Mouse (Mus musculus) limb, embryonic 14.5 days (tissue): ENCODE measurements around the gene Shc1. TPM values are rescaled to one million over a fixed set of nuclear protein-coding genes. Genes with fewer than 3 reads are reported as not detected.

Experiments used
- ATAC-seq: fragments of 200-750 bp; cut with Nextera tagmentation; 2 replicates; pipeline ENCODE4 v1.8.0; 2017; ENCODE audit warnings: low read depth, moderate number of reproducible peaks, moderate TSS enrichment; ENCODE audit not compliant: low FRiP score
- DNase-seq: peaks from one replicate; pipeline ENCODE4 v3.0.0-alpha.2; 2015; ENCODE audit warnings: low spot score
- H3K27ac ChIP-seq: fragments of 300-500 bp; sonication (generic); replicated peaks from 2 replicates; pipeline ENCODE4 v1.5.1; 2014; ENCODE audit warnings: low read depth, mild to moderate bottlenecking, low read length, moderate library complexity, mixed read lengths
- H3K27me3 ChIP-seq: fragments of 300-500 bp; sonication (generic); 2 replicates; pipeline ENCODE4 v1.6.1; 2014; ENCODE audit warnings: low read length, mixed read lengths; ENCODE audit not compliant: control insufficient read depth, insufficient read depth
- H3K36me3 ChIP-seq: fragments of 300-500 bp; sonication (generic); 2 replicates; pipeline ENCODE4 v1.6.1; 2014; ENCODE audit warnings: mild to moderate bottlenecking, low read length, moderate library complexity, mixed read lengths; ENCODE audit not compliant: control insufficient read depth, insufficient read depth
- H3K4me1 ChIP-seq: fragments of 300-500 bp; sonication (generic); 2 replicates; pipeline ENCODE4 v1.6.1; 2014; ENCODE audit warnings: antibody characterized with exemption, low read length, mixed read lengths; ENCODE audit not compliant: control insufficient read depth, insufficient read depth
- H3K4me2 ChIP-seq: fragments of 300-500 bp; sonication (generic); replicated peaks from 2 replicates; pipeline ENCODE4 v1.6.1; 2014; ENCODE audit warnings: low read depth, mild to moderate bottlenecking, low read length, moderate library complexity; ENCODE audit not compliant: severe bottlenecking
- H3K4me3 ChIP-seq: fragments of 300-500 bp; sonication (generic); replicated peaks from 2 replicates; pipeline ENCODE4 v1.5.1; 2014; ENCODE audit warnings: low read length
- H3K9ac ChIP-seq: fragments of 300-500 bp; sonication (generic); 2 replicates; pipeline ENCODE4 v1.6.1; 2014; ENCODE audit warnings: mild to moderate bottlenecking, low read depth, low read length, moderate library complexity; ENCODE audit not compliant: severe bottlenecking
- H3K9me3 ChIP-seq: fragments of 300-500 bp; sonication (generic); 2 replicates; pipeline ENCODE4 v1.6.1; 2016; ENCODE audit warnings: low read length; ENCODE audit not compliant: control insufficient read depth
- POLR2A ChIP-seq: fragments of 200-500 bp; IDR thresholded peaks from 2 replicates; pipeline ENCODE4 v1.8.0; 2012; ENCODE audit warnings: inconsistent platforms, mild to moderate bottlenecking, moderate library complexity, borderline replicate concordance; ENCODE audit not compliant: insufficient read depth, insufficient read length; ENCODE audit errors: extremely low read depth
- WGBS: fragments of 180-500 bp; shearing (Covaris S2); extraction: QIAGEN DNeasy Blood & Tissue Kit; methylation state at CpG from one replicate; pipeline ENCODE4 v1.1.7; 2014; 5-methylcytosine and 5-hydroxymethylcytosine counted together
- polyA plus RNA-seq, 2 experiments: library from polyadenylated mRNA; depleted of rRNA in 1 of 2; stranded (reverse) in 1 of 2; unstranded in 1 of 2; fragments of >200 nt; fragmentation: Nextera tagmentation in 1 of 2; extraction: Ambion mirVana in 1 of 2; gene quantifications; 2 replicates each; pipeline versions ENCODE4 v1.2.1 to v1.2.3; 2012 to 2014

Gene Shc1
- polyA plus RNA-seq, 2 experiments = 72.5 to 134 TPM

DNA sequence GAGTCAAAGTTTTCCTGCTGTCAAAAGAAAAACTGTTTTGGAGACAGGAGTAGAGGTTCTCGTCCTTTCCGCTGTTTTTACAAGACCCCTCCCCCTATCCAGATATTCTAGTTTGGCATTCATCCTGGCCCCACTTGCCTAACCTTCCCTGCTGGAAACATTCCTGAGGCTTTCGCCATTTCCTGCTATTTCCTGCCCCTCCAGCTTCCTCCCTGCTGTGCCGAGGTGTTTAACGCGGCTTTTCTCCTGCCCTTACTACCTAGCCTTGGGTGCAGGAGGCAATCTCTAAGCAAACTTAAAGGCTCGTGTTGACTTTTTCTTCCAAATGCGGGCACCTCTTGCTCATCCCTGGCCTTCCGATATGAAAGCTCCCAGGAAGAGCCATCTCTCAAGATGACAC lies 1.3 kb downstream of the Shc1 start:
- no peak for TF ChIP-seq POLR2A
- peaks cover 31% of the 10 kb centered on the region for H3K4me1 ChIP-seq
- H3K9me3 ChIP-seq = no peaks in the 10 kb centered on the region
- under 1% methylated on average over 9 of the region's 9 CpGs for WGBS
- peaks cover 37% of the 10 kb centered on the region for H3K36me3 ChIP-seq
- no peak for ATAC-seq
- H3K27me3 ChIP-seq = no peaks in the 10 kb centered on the region
- H3K9ac ChIP-seq = peak overlapping the region; percentile 51
- H3K27ac ChIP-seq = peak overlapping the region; percentile 90
- DNase-seq = peak; percentile 81
- H3K4me2 ChIP-seq = peak overlapping the region; percentile 66
- H3K4me3 ChIP-seq = peak overlapping the region; percentile 61

DNA sequence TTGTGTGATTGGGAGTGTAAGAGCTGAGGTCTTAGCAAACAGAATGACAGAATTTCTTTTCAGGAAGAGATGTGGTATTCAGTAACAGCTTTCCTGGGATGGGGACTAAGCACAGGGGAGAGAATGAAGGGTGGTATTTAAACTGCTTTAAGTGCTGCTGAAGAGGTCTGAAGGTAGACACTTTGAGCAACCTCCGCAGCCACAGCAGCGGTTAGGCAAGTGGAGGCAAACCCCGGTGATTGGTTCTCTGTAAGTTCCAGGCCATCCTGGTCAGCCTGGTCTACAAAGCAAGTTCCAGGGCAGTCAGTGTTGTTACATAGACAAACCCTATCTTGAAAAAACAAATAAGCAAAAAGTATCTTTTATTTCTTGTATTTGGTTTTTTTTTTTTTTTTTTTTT lies 1.7 kb downstream of the Shc1 start:
- ATAC-seq = no peak
- no peak for TF ChIP-seq POLR2A
- Histone ChIP-seq H3K4me2 (peak overlapping the region; percentile 66), H3K4me1 (peaks cover 31% of the 10 kb centered on the region), H3K27ac (peak overlapping the region; percentile 90), H3K4me3 (peak overlapping the region; percentile 61), H3K36me3 (peaks cover 37% of the 10 kb centered on the region), H3K27me3 (no peaks in the 10 kb centered on the region), H3K9me3 (no peaks in the 10 kb centered on the region), H3K9ac (peak overlapping the region; percentile 51)
- WGBS = 10% methylated on average over 3 of the region's 3 CpGs
- no peak for DNase-seq

DNA sequence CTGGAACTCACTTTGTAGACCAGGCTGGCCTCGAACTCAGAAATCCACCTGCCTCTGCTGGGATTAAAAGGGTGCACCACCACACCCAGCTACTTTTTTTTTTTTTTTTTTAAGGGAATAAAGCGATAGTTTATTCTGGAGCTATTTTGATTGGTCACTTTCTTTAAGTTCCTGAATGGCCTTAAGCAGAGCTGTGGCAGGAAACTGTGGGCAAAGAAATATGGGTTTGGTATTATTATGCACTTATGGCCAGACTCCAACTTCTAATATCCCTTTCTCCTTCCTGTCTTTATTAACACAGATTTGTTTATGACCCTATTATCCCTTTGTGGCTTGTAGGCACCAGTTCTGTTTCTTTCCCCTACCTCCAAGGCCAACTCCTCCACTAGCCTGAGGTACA lies 2.2 kb downstream of the Shc1 start:
- H3K9me3 ChIP-seq = no peaks in the 10 kb centered on the region
- peaks cover 31% of the 10 kb centered on the region for H3K4me1 ChIP-seq
- H3K4me2 ChIP-seq = peak overlapping the region; percentile 66
- peak overlapping the region; percentile 61 for H3K4me3 ChIP-seq
- no peak for TF ChIP-seq POLR2A
- no peaks in the 10 kb centered on the region for H3K27me3 ChIP-seq
- WGBS = 45% methylated on average over 2 of the region's 2 CpGs
- peaks cover 37% of the 10 kb centered on the region for H3K36me3 ChIP-seq
- no peak for DNase-seq
- H3K9ac ChIP-seq = peak overlapping the region; percentile 32; the same call in 1 of the 2 replicates
- no peak for ATAC-seq
- H3K27ac ChIP-seq = peak overlapping the region; percentile 80

DNA sequence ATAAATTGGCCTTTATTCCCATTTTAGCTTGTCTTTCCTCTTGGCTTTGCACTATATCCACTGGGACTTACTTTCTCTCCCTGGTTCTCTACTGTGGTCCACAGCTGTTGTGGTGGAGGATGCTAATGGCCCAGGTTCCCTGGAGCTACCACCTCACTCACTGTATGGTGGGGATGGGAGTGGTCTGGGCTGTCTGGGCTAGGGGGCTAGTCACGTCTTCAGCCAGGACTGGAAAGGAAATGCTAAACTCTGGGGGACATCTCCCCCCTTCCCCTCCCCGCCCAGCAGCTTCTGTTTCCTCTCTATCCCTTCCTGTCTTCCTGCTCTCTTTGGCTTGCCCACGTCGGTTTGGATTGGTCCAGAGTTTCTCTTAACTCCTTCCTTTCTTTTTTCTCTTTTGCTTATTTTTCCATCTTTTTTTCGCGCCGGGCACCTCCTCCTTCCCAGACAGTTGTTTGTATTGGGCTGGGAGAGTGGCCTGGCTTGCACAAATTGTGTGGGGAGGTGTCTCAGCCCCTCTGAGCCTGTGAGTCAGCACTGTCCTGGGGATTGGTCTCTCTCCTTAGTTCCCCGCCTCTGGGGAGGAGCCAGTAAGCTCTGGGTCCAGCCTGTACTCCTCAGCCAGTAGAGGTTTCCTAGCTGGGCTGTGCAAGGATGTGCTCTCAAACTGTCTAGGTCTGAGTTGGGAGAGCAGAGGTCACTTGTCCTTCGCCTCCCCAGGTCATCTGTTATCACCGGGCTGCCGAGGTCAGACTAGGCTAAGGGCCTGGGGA lies 2.9 kb downstream of the Shc1 start:
- DNase-seq = peak; percentile 86
- peaks cover 31% of the 10 kb centered on the region for H3K4me1 ChIP-seq
- no peaks in the 10 kb centered on the region for H3K27me3 ChIP-seq
- no peak for TF ChIP-seq POLR2A
- H3K9me3 ChIP-seq = no peaks in the 10 kb centered on the region
- H3K27ac ChIP-seq = peak overlapping the region; percentile 80
- 2% methylated on average over 11 of the region's 11 CpGs for whole genome bisulfite sequencing
- ATAC-seq = peak; percentile 32
- peak overlapping the region; percentile 61 for H3K4me3 ChIP-seq
- H3K4me2 ChIP-seq = peak overlapping the region; percentile 66
- peaks cover 36% of the 10 kb centered on the region for H3K36me3 ChIP-seq
- peak overlapping the region; percentile 65 for H3K9ac ChIP-seq

DNA sequence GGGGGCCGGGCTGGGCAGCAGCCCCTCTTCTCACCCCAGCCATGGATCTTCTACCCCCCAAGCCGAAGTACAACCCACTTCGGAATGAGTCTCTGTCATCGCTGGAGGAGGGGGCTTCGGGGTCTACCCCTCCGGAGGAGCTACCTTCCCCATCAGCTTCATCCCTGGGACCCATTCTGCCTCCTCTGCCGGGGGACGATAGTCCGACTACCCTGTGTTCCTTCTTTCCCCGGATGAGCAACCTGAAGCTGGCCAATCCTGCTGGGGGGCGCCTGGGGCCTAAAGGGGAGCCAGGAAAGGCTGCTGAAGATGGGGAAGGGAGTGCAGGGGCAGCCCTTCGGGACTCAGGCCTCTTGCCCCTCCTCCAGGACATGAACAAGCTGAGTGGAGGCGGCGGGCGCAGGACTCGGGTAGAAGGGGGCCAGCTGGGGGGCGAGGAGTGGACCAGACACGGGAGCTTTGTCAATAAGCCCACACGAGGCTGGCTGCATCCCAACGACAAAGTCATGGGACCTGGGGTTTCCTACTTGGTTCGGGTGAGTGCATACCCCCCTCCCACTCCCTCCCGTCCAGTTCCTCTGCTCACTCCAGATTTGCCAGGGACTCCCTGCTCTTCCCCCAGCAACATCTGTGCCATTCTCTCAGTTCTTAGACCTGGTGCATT lies 3.7 kb downstream of the Shc1 start:
- peak overlapping the region; percentile 80 for H3K27ac ChIP-seq
- 5% methylated on average over 21 of the region's 22 CpGs for WGBS
- H3K4me2 ChIP-seq = peak overlapping the region; percentile 66
- no peaks in the 10 kb centered on the region for H3K27me3 ChIP-seq
- no peaks in the 10 kb centered on the region for H3K9me3 ChIP-seq
- H3K4me1 ChIP-seq = peaks cover 28% of the 10 kb centered on the region
- no peak for TF ChIP-seq POLR2A
- DNase-seq (peak; percentile 60), ATAC-seq (no peak)
- peak overlapping the region; percentile 65 for H3K9ac ChIP-seq
- peaks cover 40% of the 10 kb centered on the region for H3K36me3 ChIP-seq
- peak overlapping the region; percentile 61 for H3K4me3 ChIP-seq
